Mouse (Mus musculus) G1E (cell line): ENCODE results near the gene Lman2l.

ENCODE experiments used
- CTCF ChIP-seq: IDR thresholded peaks from 2 replicates; pipeline ENCODE4 v1.5.1; 2012; ENCODE audit warnings: low read depth, low read length, inconsistent platforms, mixed read lengths
- POLR2AphosphoS5 ChIP-seq: IDR thresholded peaks from 2 replicates; pipeline ENCODE4 v1.6.1; 2012; ENCODE audit warnings: low read depth, low read length, inconsistent platforms; ENCODE audit not compliant: insufficient replicate concordance
- TAL1 ChIP-seq: conservative IDR thresholded peaks from 2 replicates; pipeline ENCODE4 v1.6.1; 2012; ENCODE audit warnings: low read depth, low read length, inconsistent platforms, mixed read lengths

DNA sequence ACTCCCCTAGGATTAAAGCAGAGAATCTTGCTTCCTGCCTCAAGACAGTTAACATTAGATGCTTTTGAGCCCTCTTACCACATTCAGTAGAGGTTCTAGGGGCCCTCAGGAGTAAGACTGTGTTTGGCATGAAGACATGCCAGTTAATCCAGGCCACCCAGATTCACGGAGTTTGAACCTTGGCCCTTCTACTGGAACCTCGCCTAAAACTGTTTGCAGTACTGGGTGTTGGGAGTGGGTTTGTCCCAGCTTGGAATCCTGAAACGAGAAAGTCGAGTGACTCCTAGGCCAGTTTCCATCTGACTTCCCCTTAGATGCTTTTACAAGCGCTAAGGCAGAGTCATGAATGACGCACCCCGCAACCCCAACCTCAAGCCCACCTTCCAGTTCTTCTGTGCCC is 31.4 kb upstream of the Lman2l start:
- TF ChIP-seq CTCF (no peak), TAL1 (no peak), POLR2AphosphoS5 (no peak)
